Comparison of ENCODE assay signal across 8 mouse cellular contexts in the genomic region with DNA sequence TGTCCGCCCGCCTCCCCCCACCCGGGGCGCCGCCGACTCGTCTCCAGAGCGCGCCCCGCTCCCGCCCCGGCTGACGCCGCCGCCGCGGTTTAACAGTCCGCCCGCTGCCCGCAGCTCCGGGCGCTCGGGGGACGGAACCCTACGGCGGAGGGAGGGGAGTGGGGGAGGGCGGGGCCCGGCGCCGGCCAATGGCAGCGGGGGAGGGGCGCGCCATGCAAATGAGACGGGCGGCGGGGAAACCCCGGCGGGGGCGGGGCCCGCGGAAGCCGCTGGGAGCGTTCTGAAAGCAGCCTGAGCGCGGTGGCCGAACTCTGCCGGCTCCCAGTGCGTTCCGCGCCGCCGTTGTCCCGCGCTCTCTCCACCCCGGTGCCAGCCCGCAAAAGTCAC. TPM values are rescaled to one million over a fixed set of nuclear protein-coding genes. Genes with fewer than 3 reads are reported as not detected.
A peak's percentile ranks its signal among the peaks of the same experiment; 100 is the strongest.
DNase-seq lines count a peak whose midpoint lies in the region; ATAC-seq lines count a peak whose summit lies in the region.

A gene (minus strand): TSS at position 110 of the 387 bp plus-strand sequence.

- intact Hi-C loops in left cerebral cortex, postnatal 14 days (cut with DNase I) = loop anchor here (2.0 kb wide), 1 partner anchor 117 kb away; a partner anchor contains a TSS

- H3K4me3 ChIP-seq in intestine, embryonic 15.5 days (replicated peaks) = peak within 1 kb of the TSS; percentile 84

- peak within 1 kb of the TSS; percentile 89 for H3K9ac ChIP-seq in intestine, embryonic 15.5 days

- no peaks in the 10 kb centered on the region for H3K36me3 ChIP-seq in intestine, embryonic 15.5 days

- H3K4me1 ChIP-seq in intestine, embryonic 15.5 days (replicated peaks) = no peaks in the 10 kb centered on the region

- H3K9me3 ChIP-seq in intestine, embryonic 15.5 days = no peaks in the 10 kb centered on the region

- peak within 1 kb of the TSS; percentile 83 for H3K4me2 ChIP-seq in intestine, embryonic 15.5 days (replicated peaks)

- WGBS in intestine, embryonic 15.5 days = 0% methylated on average over 44 of the region's 56 CpGs

- peak; percentile 97 for DNase-seq in adrenal gland, adult 2 months
- DNase-seq in embryo, embryonic 11 days = peak; percentile 98
- peak; percentile 96 for DNase-seq in gastrocnemius, postnatal 25 days
- DNase-seq in left cerebral cortex, postnatal 14 days (ENCODE audit: low spot score in 2 of 2) = peak; percentile 92 to 96
- peak; percentile 97 for DNase-seq in right cerebral cortex, postnatal 14 days
- peak; percentile 93 for DNase-seq in urinary bladder, postnatal 25 days (ENCODE audit: low spot score)

- ATAC-seq in intestine, embryonic 15.5 days = peak; percentile 91
- ATAC-seq in megakaryocyte-erythroid progenitor cell, adult 5-6 weeks (replicated peaks; ENCODE audit: low FRiP score, low TSS enrichment, poor library complexity, severe bottlenecking) = peak; percentile 61

- H3K27ac ChIP-seq in intestine, embryonic 15.5 days = peak within 1 kb of the TSS; percentile 97

- H3K27me3 ChIP-seq in intestine, embryonic 15.5 days (replicated peaks) = no peaks in the 10 kb centered on the region

RNA-seq across cellular contexts. Expression of the gene that starts here (rescaled TPM):
- 10 to 100 TPM; 18.2 to 21.1 TPM for total RNA-seq in adrenal gland, adult 2 months (2021)
- polyA plus RNA-seq in adrenal gland, adult 2 months (2012; rRNA removed) = 1.1 TPM in 2 replicates
- 10 to 100 TPM; 17.1 to 17.6 TPM for total RNA-seq in gastrocnemius, postnatal 25 days (2021)
- 12.0 and 12.1 TPM in 2 replicates for polyA plus RNA-seq in intestine, embryonic 15.5 days (2015; fragmentation: Nextera tagmentation; extraction: Ambion mirVana)
- 10 to 100 TPM in 1 of 2 experiments, 1 to 10 TPM in 1; 9.6 to 10.2 TPM for total RNA-seq in left cerebral cortex, postnatal 14 days (2021)
- 28.2 and 36.1 TPM in 2 replicates for total RNA-seq in megakaryocyte-erythroid progenitor cell, adult 5-6 weeks (2014; fragmentation: Nextera tagmentation)
- total RNA-seq in megakaryocyte-erythroid progenitor cell, adult 5-6 weeks (2017) = 24.7 and 53.3 TPM in 2 replicates

Comparison
In these comparisons a context has a peak if more than half of its experiments do, and no peak if none do; other contexts are left out.
1. Peak in every context shown above with its lines: DNase-seq, ATAC-seq, H3K4me3 ChIP-seq and H3K27ac ChIP-seq.